In genomic region chr5:143434421-143434820, GRCm38 (mm10) we compare ENCODE assay signal across 8 mouse cellular contexts. TPM values are rescaled to one million over a fixed set of nuclear protein-coding genes. Genes with fewer than 3 reads are reported as not detected.
DNase-seq lines count a peak whose midpoint lies in the region; ATAC-seq lines count a peak whose summit lies in the region.

No protein-coding gene starts in this region.

- peak; percentile 40 to 44 for DNase-seq in urinary bladder, adult 18-20 months (ENCODE audit: low spot score in 2 of 2)
- no peak for DNase-seq in urinary bladder, adult 2 months (ENCODE audit: low spot score)
- DNase-seq in adrenal gland, postnatal 25 days = peak; percentile 74
- peak; percentile 34 for DNase-seq in embryonic facial prominence, embryonic 14.5 days (ENCODE audit: low spot score)
- peak; percentile 90 for DNase-seq in retina, embryonic 14.5 days (ENCODE audit: low spot score)
- peak; percentile 61 for DNase-seq in urinary bladder, postnatal 25 days (ENCODE audit: low spot score)

- H3K36me3 ChIP-seq in embryonic facial prominence, embryonic 14.5 days (ENCODE audit: control insufficient read depth, insufficient read depth, low read length) = no peaks in the 10 kb centered on the region
- no peaks in the 10 kb centered on the region for H3K36me3 ChIP-seq in intestine, embryonic 15.5 days
- no peaks in the 10 kb centered on the region for H3K36me3 ChIP-seq in liver, embryonic 12.5 days

- H3K27me3 ChIP-seq in embryonic facial prominence, embryonic 14.5 days (replicated peaks; ENCODE audit: control insufficient read depth, insufficient read depth, low read length) = no peaks in the 10 kb centered on the region
- no peaks in the 10 kb centered on the region for H3K27me3 ChIP-seq in intestine, embryonic 15.5 days (replicated peaks)
- no peaks in the 10 kb centered on the region for H3K27me3 ChIP-seq in liver, embryonic 12.5 days (replicated peaks)

- no peak for ATAC-seq in embryonic facial prominence, embryonic 14.5 days (ENCODE audit: low read depth)
- ATAC-seq in intestine, embryonic 15.5 days = peak; percentile 61; the same call in 1 of the 2 replicates
- 0 out of 2 replicates have a peak, but pooled peaks have one; percentile 57 for ATAC-seq in liver, embryonic 12.5 days

- H3K4me1 ChIP-seq in embryonic facial prominence, embryonic 14.5 days (ENCODE audit: control insufficient read depth, insufficient read depth, low read length) = no peaks in the 10 kb centered on the region
- no peaks in the 10 kb centered on the region for H3K4me1 ChIP-seq in intestine, embryonic 15.5 days (replicated peaks)
- no peaks in the 10 kb centered on the region for H3K4me1 ChIP-seq in liver, embryonic 12.5 days

- no peak overlapping the region for H3K4me2 ChIP-seq in embryonic facial prominence, embryonic 14.5 days (ENCODE audit: low read depth, low read length)
- no peak overlapping the region for H3K4me2 ChIP-seq in intestine, embryonic 15.5 days (replicated peaks)
- no peak overlapping the region for H3K4me2 ChIP-seq in liver, embryonic 12.5 days

- H3K9me3 ChIP-seq in embryonic facial prominence, embryonic 14.5 days (ENCODE audit: control insufficient read depth, low read length) = no peaks in the 10 kb centered on the region
- H3K9me3 ChIP-seq in intestine, embryonic 15.5 days = no peaks in the 10 kb centered on the region
- H3K9me3 ChIP-seq in liver, embryonic 12.5 days (replicated peaks) = no peaks in the 10 kb centered on the region

- no peak overlapping the region for H3K4me3 ChIP-seq in embryonic facial prominence, embryonic 14.5 days (ENCODE audit: low read depth, low read length)
- no peak overlapping the region for H3K4me3 ChIP-seq in intestine, embryonic 15.5 days (replicated peaks)
- no peak overlapping the region for H3K4me3 ChIP-seq in liver, embryonic 12.5 days

- H3K27ac ChIP-seq in embryonic facial prominence, embryonic 14.5 days (replicated peaks; ENCODE audit: low read depth, low read length) = no peak overlapping the region
- H3K27ac ChIP-seq in intestine, embryonic 15.5 days = no peak overlapping the region
- H3K27ac ChIP-seq in liver, embryonic 12.5 days = no peak overlapping the region

- no peak overlapping the region for H3K9ac ChIP-seq in embryonic facial prominence, embryonic 14.5 days (ENCODE audit: low read depth, low read length)
- H3K9ac ChIP-seq in intestine, embryonic 15.5 days = no peak overlapping the region
- H3K9ac ChIP-seq in liver, embryonic 12.5 days = no peak overlapping the region

- 6% methylated on average over 4 of the region's 4 CpGs for WGBS in embryonic facial prominence, embryonic 14.5 days
- 3% methylated on average over 4 of the region's 4 CpGs for WGBS in intestine, embryonic 15.5 days
- WGBS in liver, embryonic 12.5 days (ENCODE audit: insufficient replicate concordance) = under 1% methylated on average over 4 of the region's 4 CpGs

RNA-seq across cellular contexts. Expression of gene Daglb, which starts 30.0 kb away (rescaled TPM):
- polyA plus RNA-seq in urinary bladder, adult 2 months (2012; rRNA removed) = 22.1 and 26.7 TPM in 2 replicates
- 18.7 and 21.9 TPM in 2 replicates for total RNA-seq in adrenal gland, postnatal 25 days (2021)
- 7.6 and 8.5 TPM in 2 replicates for polyA plus RNA-seq in embryonic facial prominence, embryonic 14.5 days (2014; fragmentation: Nextera tagmentation; extraction: Ambion mirVana)
- 11.1 and 13.1 TPM in 2 replicates for polyA plus RNA-seq in intestine, embryonic 15.5 days (2015; fragmentation: Nextera tagmentation; extraction: Ambion mirVana)
- 11.8 and 12.6 TPM in 2 replicates for polyA plus RNA-seq in liver, embryonic 12.5 days (2016; fragmentation: Nextera tagmentation; extraction: Ambion mirVana)

RNA-seq across cellular contexts. Expression of gene Kdelr2, which starts 30.8 kb away (rescaled TPM):
- polyA plus RNA-seq in urinary bladder, adult 2 months (2012; rRNA removed) = 104 and 105 TPM in 2 replicates
- 91.4 and 91.9 TPM in 2 replicates for total RNA-seq in adrenal gland, postnatal 25 days (2021)
- 477 and 497 TPM in 2 replicates for polyA plus RNA-seq in embryonic facial prominence, embryonic 14.5 days (2014; fragmentation: Nextera tagmentation; extraction: Ambion mirVana)
- 339 and 371 TPM in 2 replicates for polyA plus RNA-seq in intestine, embryonic 15.5 days (2015; fragmentation: Nextera tagmentation; extraction: Ambion mirVana)
- 171 and 174 TPM in 2 replicates for polyA plus RNA-seq in liver, embryonic 12.5 days (2016; fragmentation: Nextera tagmentation; extraction: Ambion mirVana)
